Mouse (Mus musculus) kidney, postnatal 14 days (tissue): Measurements from ENCODE around the gene Gm8237.
"Not testable (repeated sequence)": the region's sequence is repeated elsewhere in the genome, so short reads cannot be mapped to it uniquely, and the experiment has no call there.

Experiments used
- DNase-seq: peaks from one replicate; pipeline ENCODE4 v3.0.0; 2022; ENCODE audit warnings: mixed read lengths

Gene Gm8237

DNA sequence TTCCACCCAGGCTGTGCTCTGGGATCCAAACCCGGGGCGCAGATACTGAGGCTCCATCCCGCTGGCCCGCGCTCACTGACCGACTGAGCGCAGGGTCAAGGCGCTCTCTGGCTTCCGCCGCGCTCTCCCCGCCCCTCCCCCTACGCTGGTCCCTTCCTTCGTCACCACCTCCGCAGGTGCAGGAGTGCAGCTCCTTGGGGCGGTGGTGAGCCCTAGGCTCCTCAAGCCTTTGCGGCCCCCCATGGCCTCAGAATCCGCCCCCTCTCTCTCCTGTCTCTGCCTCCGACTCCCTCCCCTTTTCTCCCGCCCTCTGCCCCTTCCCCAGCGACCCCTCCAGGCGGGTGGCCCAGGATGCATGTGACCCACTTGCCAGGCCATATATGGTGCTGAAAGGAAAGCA lies at the start of gene Gm8237:
Gene Gm8237, minus strand, starts transcription at position 142 of the 400 bp plus-strand sequence.
- DNase-seq = not testable (repeated sequence)

DNA sequence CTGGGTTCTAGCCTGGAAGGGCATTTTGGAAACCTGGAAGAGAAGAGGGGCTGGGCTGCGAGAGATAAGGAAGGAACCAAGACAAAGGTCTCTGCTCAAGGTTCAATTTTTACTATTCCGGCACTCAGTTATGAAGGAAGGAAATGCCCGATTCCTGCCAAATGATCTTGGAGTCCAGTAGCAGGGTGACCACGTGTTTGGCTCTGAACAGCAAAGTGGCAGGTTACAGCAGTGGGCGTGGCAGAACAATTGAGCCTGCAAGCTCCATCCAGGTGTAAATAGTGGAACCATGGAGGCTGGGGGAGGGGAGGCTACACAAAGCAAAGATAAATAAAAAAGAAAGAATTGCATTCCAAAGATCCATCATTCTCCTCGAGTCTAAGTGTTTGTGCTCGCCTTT lies 43.1 kb upstream of the Gm8237 start:
- not testable (repeated sequence) for DNase-seq

DNA sequence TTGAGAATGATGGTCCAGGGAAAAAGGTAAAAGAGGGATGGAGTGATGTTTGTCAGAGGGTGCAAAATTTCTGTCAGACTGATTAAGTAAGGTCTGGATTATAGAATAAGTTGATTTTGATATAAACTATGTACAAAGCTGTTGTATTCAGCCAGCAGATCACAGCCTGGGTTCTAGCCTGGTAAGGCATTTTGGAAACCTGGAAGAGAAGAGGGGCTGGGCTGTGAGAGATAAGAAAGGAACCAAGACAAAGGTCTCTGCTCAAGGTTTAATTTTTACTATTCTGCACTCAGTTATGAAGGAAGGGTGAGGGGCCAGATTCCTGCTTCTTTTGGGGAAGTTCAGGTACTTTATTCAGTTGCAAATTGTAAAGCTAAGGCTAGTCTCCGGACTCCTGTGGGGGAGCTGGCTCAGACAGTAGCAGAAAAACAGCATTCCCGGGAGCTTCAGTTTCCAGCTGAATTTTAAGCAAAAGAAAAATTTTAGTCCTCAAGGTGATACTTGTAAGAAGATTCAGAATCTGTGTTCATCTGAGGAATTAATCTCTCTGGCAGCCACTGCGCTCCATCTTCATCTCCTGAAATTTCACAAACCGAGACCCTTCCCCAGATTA lies 38.3 kb upstream of the Gm8237 start:
- DNase-seq = peak; percentile 7

DNA sequence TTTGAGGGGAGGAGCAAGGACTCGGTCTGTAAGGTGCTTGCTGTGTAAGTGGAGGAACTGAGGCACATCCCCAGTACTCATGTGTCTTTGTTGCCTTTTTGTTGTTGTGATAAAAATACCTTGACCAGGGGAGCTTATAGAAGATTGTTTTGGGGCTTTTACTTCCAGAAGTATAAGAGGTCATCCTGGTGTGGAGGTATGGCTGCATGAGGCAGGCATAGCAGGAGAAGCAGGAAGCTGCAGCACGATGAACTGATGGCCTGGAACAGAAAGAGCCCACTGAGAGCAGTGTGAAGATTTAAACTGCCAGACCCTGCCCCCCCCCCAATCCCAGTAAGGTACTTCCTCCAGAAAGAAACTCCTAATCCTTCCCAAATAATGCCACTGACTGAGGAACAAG lies 33.5 kb upstream of the Gm8237 start:
- not testable (repeated sequence) for DNase-seq

DNA sequence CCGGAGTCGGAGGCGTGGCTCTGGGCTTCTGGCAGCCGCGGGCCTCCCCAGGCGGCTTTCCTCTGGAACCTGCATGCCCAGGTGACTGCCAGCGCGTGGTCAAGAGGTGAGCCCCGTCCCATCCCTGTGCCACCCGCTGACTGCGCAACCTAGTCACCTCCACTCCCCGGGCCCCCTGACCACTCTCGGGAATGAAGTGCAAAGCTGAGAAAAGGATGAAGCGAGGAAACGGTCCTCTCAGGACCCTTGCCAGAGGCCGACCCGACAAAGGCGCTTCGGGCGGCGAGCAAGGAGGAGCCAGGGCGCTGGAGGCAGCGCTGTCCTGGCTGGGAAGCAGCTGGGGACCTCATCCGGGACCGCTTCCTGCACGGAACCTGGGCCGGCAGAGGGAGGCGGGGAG lies 391 bp downstream of the Gm8237 start:
- DNase-seq = not testable (repeated sequence)

DNA sequence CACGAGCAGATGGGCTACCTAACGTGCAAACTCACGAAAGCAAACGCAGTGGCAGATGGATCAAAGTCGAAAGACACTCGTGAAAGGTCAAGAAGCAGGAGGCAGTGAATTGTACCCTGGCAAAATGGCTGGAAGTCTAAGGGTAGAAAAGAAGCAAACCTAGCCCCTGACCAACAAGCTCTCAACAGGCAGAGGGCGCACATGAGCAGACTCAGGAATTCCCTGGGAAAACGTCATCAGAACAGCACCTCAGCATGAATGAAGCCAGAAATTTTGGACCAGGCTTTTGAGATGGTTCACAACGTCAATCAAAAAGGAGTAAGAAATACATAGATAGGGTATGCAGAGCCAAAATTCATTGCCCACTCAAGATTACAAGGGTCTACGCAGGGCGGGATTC lies 1.0 kb downstream of the Gm8237 start:
- DNase-seq = peak; percentile 8

DNA sequence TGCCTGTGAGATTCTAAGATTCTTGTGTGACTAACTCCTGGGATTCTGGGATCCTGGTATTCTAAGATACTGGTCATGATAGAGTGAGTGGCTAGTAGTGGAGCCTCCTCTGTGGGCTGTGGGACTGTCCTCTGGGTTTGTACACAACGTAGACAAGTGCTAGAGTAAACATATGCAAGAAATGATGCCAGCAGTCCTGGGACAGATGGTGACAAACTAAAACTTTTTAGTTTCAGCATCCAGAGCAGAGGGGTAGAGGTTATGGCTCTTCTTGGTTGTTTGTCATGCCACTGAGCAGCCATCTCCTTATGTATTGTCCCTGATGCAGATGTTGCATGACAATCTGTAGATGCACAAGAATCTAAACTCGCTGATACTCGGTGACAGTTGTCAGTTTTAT lies 24.3 kb downstream of the Gm8237 start:
- not testable (repeated sequence) for DNase-seq

DNA sequence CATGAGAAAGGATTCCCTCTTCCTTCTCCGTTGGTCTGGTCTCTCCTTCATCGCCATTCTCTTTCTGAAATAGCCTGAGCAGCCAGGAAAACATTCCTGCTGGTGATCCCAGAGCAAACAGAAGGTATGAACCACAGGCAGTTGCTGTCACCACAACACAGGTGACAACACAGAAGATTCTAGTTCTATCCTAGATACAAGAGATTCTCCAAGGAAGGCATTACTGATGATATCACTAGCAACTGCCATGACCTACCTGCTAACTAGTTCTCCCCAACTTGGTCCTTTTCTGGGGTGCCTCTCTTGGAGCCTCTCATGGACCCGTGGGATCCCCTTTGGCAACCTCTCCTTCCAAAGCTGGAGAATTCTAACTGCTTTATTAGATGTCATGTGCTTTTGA lies 50.0 kb downstream of the Gm8237 start, which contains the start of gene Gm3424:
Gene Gm3424, minus strand, starts transcription at position 101 of the 400 bp plus-strand sequence.
- not testable (repeated sequence) for DNase-seq

DNA sequence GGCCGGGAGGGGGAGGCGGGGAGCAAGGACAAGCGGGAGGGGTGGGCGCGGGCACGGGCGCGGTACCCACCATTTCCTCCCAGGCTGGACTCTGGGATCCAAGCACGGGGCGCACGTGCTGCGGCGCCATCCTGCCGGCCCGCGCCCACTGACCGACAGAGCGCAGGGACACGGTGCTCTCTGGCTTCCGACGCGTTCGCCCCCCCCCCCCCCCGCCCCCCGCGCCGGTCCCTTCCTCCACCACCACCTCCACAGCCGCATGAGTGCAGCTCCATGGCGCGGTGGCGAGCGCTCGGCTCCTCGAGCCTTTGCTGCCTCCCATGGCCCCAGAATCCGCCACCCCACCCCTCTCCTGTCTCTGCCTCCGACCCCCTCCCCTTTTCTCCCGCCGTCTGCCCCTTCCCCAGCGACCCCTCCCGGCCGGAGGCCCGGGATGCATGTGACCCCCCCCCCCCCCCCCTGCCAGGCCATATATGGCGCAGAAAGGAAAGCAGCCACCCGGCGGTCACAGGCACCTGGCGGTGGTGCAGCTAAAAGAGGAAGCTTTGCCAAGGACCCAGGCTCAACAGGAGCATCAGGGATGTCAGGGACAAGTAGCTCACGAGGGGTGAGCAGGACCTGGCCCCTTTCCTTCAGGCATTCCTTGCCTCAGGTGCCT lies 67.4 kb downstream of the Gm8237 start:
- DNase-seq = not testable (repeated sequence)
